Mouse (Mus musculus) small intestine, adult 2 months (tissue): Measurements from ENCODE around the gene Asap2.

Experiments
- CTCF ChIP-seq: fragments of 200-500 bp; IDR thresholded peaks from 2 replicates; pipeline ENCODE4 v1.5.1; 2012; ENCODE audit warnings: low read depth, mild to moderate bottlenecking, control low read depth, inconsistent platforms, low read length, moderate library complexity, mixed read lengths; ENCODE audit not compliant: insufficient replicate concordance, insufficient read length; ENCODE audit errors: extremely low read depth
- POLR2A ChIP-seq: fragments of 200-500 bp; IDR thresholded peaks from 2 replicates; pipeline ENCODE4 v1.6.1; 2012; ENCODE audit warnings: low read depth, mild to moderate bottlenecking, control low read depth, inconsistent platforms, low read length, moderate library complexity

DNA sequence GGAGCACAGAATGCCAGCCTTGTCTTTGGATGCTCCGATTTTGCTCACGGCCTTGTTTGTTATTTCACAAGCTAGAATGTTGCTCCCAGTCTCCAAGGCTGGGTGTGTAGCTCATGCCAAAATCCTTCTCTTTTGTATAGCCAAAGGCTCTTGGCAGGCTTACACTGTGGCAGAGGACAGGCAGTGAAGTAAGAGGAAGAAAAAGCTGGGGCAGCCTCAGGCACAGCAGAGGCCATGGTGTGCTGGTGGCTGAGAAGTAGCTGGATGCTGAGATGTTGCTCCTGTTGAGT is 146.1 kb downstream of the Asap2 start:
- TF ChIP-seq POLR2A (no peak), CTCF (no peak)
